Mouse (Mus musculus) embryonic fibroblast, embryonic 13.5 days (primary cell): ENCODE data around the gene Gstm4.

Experiments
- CTCF ChIP-seq: IDR thresholded peaks from 2 replicates; pipeline ENCODE4 v1.5.1; 2011; ENCODE audit warnings: mild to moderate bottlenecking, control low read depth, low read length, moderate library complexity, borderline replicate concordance; ENCODE audit not compliant: insufficient read depth
- POLR2A ChIP-seq: IDR thresholded peaks from 2 replicates; pipeline ENCODE4 v1.6.1; 2011; ENCODE audit warnings: low read depth, mild to moderate bottlenecking, control low read depth, low read length, moderate library complexity

GRCm38 (mm10) chr3:108010286-108010685, 34.4 kb downstream of the Gstm4 start:
- TF ChIP-seq CTCF (no peak), POLR2A (no peak)
